Mouse (Mus musculus) lung, embryonic 14.5 days (tissue): ENCODE measurements around the gene Srebf1. TPM values are rescaled to one million over a fixed set of nuclear protein-coding genes. Genes with fewer than 3 reads are reported as not detected.

Experiments used
- ATAC-seq: fragments of 200-750 bp; cut with Nextera tagmentation; 2 replicates; pipeline ENCODE4 v1.8.0; 2017; ENCODE audit warnings: mild to moderate bottlenecking, moderate TSS enrichment, moderate library complexity; ENCODE audit not compliant: insufficient read depth
- DNase-seq: peaks from one replicate; pipeline ENCODE4 v3.0.0-alpha.2; 2015
- H3K27ac ChIP-seq: fragments of 300-500 bp; sonication (generic); 2 replicates; pipeline ENCODE4 v1.5.1; 2014; ENCODE audit warnings: low read depth, mild to moderate bottlenecking, moderate library complexity
- H3K27me3 ChIP-seq: fragments of 300-500 bp; sonication (generic); 2 replicates; pipeline ENCODE4 v1.6.1; 2014; ENCODE audit warnings: low read length, control low read depth; ENCODE audit not compliant: insufficient read depth
- H3K36me3 ChIP-seq: fragments of 300-500 bp; sonication (generic); 2 replicates; pipeline ENCODE4 v1.6.1; 2014; ENCODE audit warnings: control low read depth; ENCODE audit not compliant: insufficient read depth
- H3K4me1 ChIP-seq: fragments of 300-500 bp; sonication (generic); 2 replicates; pipeline ENCODE4 v1.6.1; 2014; ENCODE audit warnings: antibody characterized with exemption, control low read depth; ENCODE audit not compliant: insufficient read depth
- H3K4me2 ChIP-seq: fragments of 300-500 bp; sonication (generic); 2 replicates; pipeline ENCODE4 v1.6.1; 2014; ENCODE audit warnings: mild to moderate bottlenecking
- H3K4me3 ChIP-seq: fragments of 300-500 bp; sonication (generic); 2 replicates; pipeline ENCODE4 v1.5.1; 2014; ENCODE audit warnings: low read depth, low read length
- H3K9ac ChIP-seq: fragments of 300-500 bp; sonication (generic); 2 replicates; pipeline ENCODE4 v1.6.1; 2014
- H3K9me3 ChIP-seq: fragments of 300-500 bp; sonication (generic); 2 replicates; pipeline ENCODE4 v1.6.1; 2016; ENCODE audit warnings: low read depth, low read length, control low read depth
- CTCF ChIP-seq: IDR thresholded peaks from 2 replicates; pipeline ENCODE4 v1.5.1; 2016; ENCODE audit warnings: antibody characterized with exemption, low read depth
- WGBS: fragments of 180-500 bp; shearing (Covaris S2); extraction: QIAGEN DNeasy Blood & Tissue Kit; methylation state at CpG from one replicate; pipeline ENCODE4 v1.1.7; 2014; 5-methylcytosine and 5-hydroxymethylcytosine counted together
- polyA plus RNA-seq: library from polyadenylated mRNA; unstranded; fragments of >200 nt; fragmentation: Nextera tagmentation; extraction: Ambion mirVana; gene quantifications from 2 replicates; pipeline ENCODE4 v1.2.1, GENCODE M21; 2014

The Srebf1 gene
- 73.9 and 77.2 TPM in 2 replicates for polyA plus RNA-seq

GRCm38 (mm10) chr11:60222469-60223236 lies at the start of gene Srebf1:
TSS of gene Srebf1 (minus strand) at chr11:60222581.
- DNase-seq (peak; percentile 90), ATAC-seq (peak; percentile 71)
- TF ChIP-seq CTCF, result peak; percentile 47
- H3K27me3 ChIP-seq, result no peaks in the 10 kb centered on the region
- peak within 1 kb of the TSS; percentile 54 for H3K9ac ChIP-seq
- WGBS, result 4% methylated on average over 46 of the region's 46 CpGs
- H3K4me1 ChIP-seq, result peaks cover 14% of the 10 kb centered on the region
- peak within 1 kb of the TSS; percentile 38 for H3K4me3 ChIP-seq
- peaks cover 9% of the 10 kb centered on the region; the same call in 1 of the 2 replicates for H3K36me3 ChIP-seq
- H3K27ac ChIP-seq, result peak within 1 kb of the TSS; percentile 82
- H3K4me2 ChIP-seq, result peak within 1 kb of the TSS; percentile 75
- H3K9me3 ChIP-seq, result no peaks in the 10 kb centered on the region

GRCm38 (mm10) chr11:60268563-60268962 lies 46.2 kb upstream of the Srebf1 start:
- Histone ChIP-seq H3K4me2 (no peak overlapping the region), H3K4me1 (peaks cover 7% of the 10 kb centered on the region; the same call in 1 of the 2 replicates), H3K36me3 (0 out of 2 replicates have a peak, but pooled peaks cover 5% of the 10 kb centered on the region), H3K9me3 (no peaks in the 10 kb centered on the region), H3K27ac (peak overlapping the region; percentile 33; the same call in 1 of the 2 replicates), H3K9ac (no peak overlapping the region), H3K4me3 (no peak overlapping the region), H3K27me3 (no peaks in the 10 kb centered on the region)
- 47% methylated on average over 3 of the region's 3 CpGs for WGBS
- no peak for ATAC-seq
- TF ChIP-seq CTCF, result no peak
- peak; percentile 41 for DNase-seq

GRCm38 (mm10) chr11:60265271-60265985 lies 43.0 kb upstream of the Srebf1 start:
- Histone ChIP-seq H3K9ac (no peak overlapping the region), H3K27me3 (no peaks in the 10 kb centered on the region), H3K4me3 (no peak overlapping the region), H3K4me2 (no peak overlapping the region), H3K27ac (no peak overlapping the region), H3K36me3 (peaks cover 9% of the 10 kb centered on the region; the same call in 1 of the 2 replicates), H3K4me1 (no peaks in the 10 kb centered on the region), H3K9me3 (no peaks in the 10 kb centered on the region)
- DNase-seq, result no peak
- WGBS, result 84% methylated on average over 4 of the region's 4 CpGs
- no peak for TF ChIP-seq CTCF
- ATAC-seq, result no peak

GRCm38 (mm10) chr11:60264651-60265050 lies 42.3 kb upstream of the Srebf1 start:
- Histone ChIP-seq H3K36me3 (peaks cover 7% of the 10 kb centered on the region; the same call in 1 of the 2 replicates), H3K4me1 (no peaks in the 10 kb centered on the region), H3K9ac (no peak overlapping the region), H3K4me3 (no peak overlapping the region), H3K27me3 (no peaks in the 10 kb centered on the region), H3K9me3 (no peaks in the 10 kb centered on the region), H3K27ac (no peak overlapping the region), H3K4me2 (no peak overlapping the region)
- 83% methylated on average over 1 of the region's 1 CpGs for WGBS
- ATAC-seq (no peak), DNase-seq (no peak)
- no peak for TF ChIP-seq CTCF

GRCm38 (mm10) chr11:60262396-60262795 lies 40.0 kb upstream of the Srebf1 start:
- no peaks in the 10 kb centered on the region for H3K4me1 ChIP-seq
- no peak overlapping the region for H3K4me2 ChIP-seq
- no peaks in the 10 kb centered on the region for H3K27me3 ChIP-seq
- no peak for TF ChIP-seq CTCF
- H3K9ac ChIP-seq, result no peak overlapping the region
- no peak for DNase-seq
- H3K36me3 ChIP-seq, result peaks cover 11% of the 10 kb centered on the region
- H3K4me3 ChIP-seq, result no peak overlapping the region
- no peak for ATAC-seq
- no peak overlapping the region for H3K27ac ChIP-seq
- no peaks in the 10 kb centered on the region for H3K9me3 ChIP-seq
- WGBS, result 81% methylated on average over 4 of the region's 4 CpGs

- 84% methylated on average over 3 of the region's 3 CpGs for WGBS
These were observed 38.4 kb upstream of the Srebf1 start for GRCm38 (mm10) chr11:60260743-60261142.

GRCm38 (mm10) chr11:60257696-60258095 lies 35.3 kb upstream of the Srebf1 start:
- ATAC-seq (no peak), DNase-seq (no peak)
- H3K27ac ChIP-seq, result no peak overlapping the region
- H3K4me1 ChIP-seq, result peaks cover 7% of the 10 kb centered on the region; the same call in 1 of the 2 replicates
- H3K27me3 ChIP-seq, result no peaks in the 10 kb centered on the region
- no peak overlapping the region for H3K4me3 ChIP-seq
- H3K4me2 ChIP-seq, result no peak overlapping the region
- H3K9me3 ChIP-seq, result no peaks in the 10 kb centered on the region
- 67% methylated on average over 2 of the region's 2 CpGs for WGBS
- H3K9ac ChIP-seq, result no peak overlapping the region
- TF ChIP-seq CTCF, result no peak
- H3K36me3 ChIP-seq, result peaks cover 19% of the 10 kb centered on the region

More at GRCm38 (mm10) chr11:60260743-60261142, 38.4 kb upstream of the Srebf1 start:
- no peaks in the 10 kb centered on the region for H3K9me3 ChIP-seq
- no peak overlapping the region for H3K4me2 ChIP-seq
- peaks cover 16% of the 10 kb centered on the region for H3K36me3 ChIP-seq
- no peak for TF ChIP-seq CTCF
- ATAC-seq (no peak), DNase-seq (no peak)
- no peaks in the 10 kb centered on the region for H3K27me3 ChIP-seq
- H3K4me3 ChIP-seq, result no peak overlapping the region
- no peak overlapping the region for H3K9ac ChIP-seq
- peaks cover 6% of the 10 kb centered on the region; the same call in 1 of the 2 replicates for H3K4me1 ChIP-seq
- no peak overlapping the region for H3K27ac ChIP-seq
